Mouse (Mus musculus) retina, embryonic 14.5 days (tissue): ENCODE measurements around the gene Zfp385b.

Experiments used
- DNase-seq: peaks from one replicate; pipeline ENCODE4 v3.0.0-alpha.2; 2015; ENCODE audit warnings: low spot score

The Zfp385b gene

GRCm38 (mm10) chr2:77705476-77705875, 114.0 kb downstream of the Zfp385b start:
- peak; percentile 72 for DNase-seq

GRCm38 (mm10) chr2:77703080-77703479, 116.4 kb downstream of the Zfp385b start:
- DNase-seq, result peak; percentile 45

- DNase-seq, result no peak
Measured at GRCm38 (mm10) chr2:77691174-77691573, 128.3 kb downstream of the Zfp385b start.

GRCm38 (mm10) chr2:77690316-77690715, 129.1 kb downstream of the Zfp385b start:
- DNase-seq, result no peak

- DNase-seq, result no peak
Measured at GRCm38 (mm10) chr2:77688651-77689050, 130.8 kb downstream of the Zfp385b start.

- DNase-seq, result no peak
Measured at GRCm38 (mm10) chr2:77684088-77684487, 135.4 kb downstream of the Zfp385b start.

- no peak for DNase-seq
Measured at GRCm38 (mm10) chr2:77682205-77682604, 137.2 kb downstream of the Zfp385b start.

GRCm38 (mm10) chr2:77681741-77682140, 137.7 kb downstream of the Zfp385b start:
- DNase-seq, result no peak

GRCm38 (mm10) chr2:77673770-77674169, 145.7 kb downstream of the Zfp385b start:
- no peak for DNase-seq

GRCm38 (mm10) chr2:77672215-77672905, 147.1 kb downstream of the Zfp385b start:
- no peak for DNase-seq

GRCm38 (mm10) chr2:77662171-77662570, 157.3 kb downstream of the Zfp385b start:
- DNase-seq, result no peak

GRCm38 (mm10) chr2:77653686-77654085, 165.8 kb downstream of the Zfp385b start:
- no peak for DNase-seq

- DNase-seq, result no peak
Measured at GRCm38 (mm10) chr2:77641521-77642170, 177.8 kb downstream of the Zfp385b start.

- DNase-seq, result no peak
Measured at GRCm38 (mm10) chr2:77639993-77640392, 179.4 kb downstream of the Zfp385b start.

- DNase-seq, result no peak
Measured at GRCm38 (mm10) chr2:77631606-77632005, 187.8 kb downstream of the Zfp385b start.

GRCm38 (mm10) chr2:77627622-77628231, 191.7 kb downstream of the Zfp385b start:
- no peak for DNase-seq

GRCm38 (mm10) chr2:77618686-77619085, 200.8 kb downstream of the Zfp385b start:
- DNase-seq, result no peak

- DNase-seq, result no peak
Measured at GRCm38 (mm10) chr2:77610303-77610991, 209.0 kb downstream of the Zfp385b start.

GRCm38 (mm10) chr2:77609452-77609851, 210.0 kb downstream of the Zfp385b start:
- no peak for DNase-seq

GRCm38 (mm10) chr2:77608666-77609065, 210.8 kb downstream of the Zfp385b start:
- no peak for DNase-seq

GRCm38 (mm10) chr2:77593461-77593860, 226.0 kb downstream of the Zfp385b start:
- DNase-seq, result no peak

GRCm38 (mm10) chr2:77592525-77592924, 226.9 kb downstream of the Zfp385b start:
- DNase-seq, result no peak
